ENCODE assay signal across 9 mouse cellular contexts in the genomic region with DNA sequence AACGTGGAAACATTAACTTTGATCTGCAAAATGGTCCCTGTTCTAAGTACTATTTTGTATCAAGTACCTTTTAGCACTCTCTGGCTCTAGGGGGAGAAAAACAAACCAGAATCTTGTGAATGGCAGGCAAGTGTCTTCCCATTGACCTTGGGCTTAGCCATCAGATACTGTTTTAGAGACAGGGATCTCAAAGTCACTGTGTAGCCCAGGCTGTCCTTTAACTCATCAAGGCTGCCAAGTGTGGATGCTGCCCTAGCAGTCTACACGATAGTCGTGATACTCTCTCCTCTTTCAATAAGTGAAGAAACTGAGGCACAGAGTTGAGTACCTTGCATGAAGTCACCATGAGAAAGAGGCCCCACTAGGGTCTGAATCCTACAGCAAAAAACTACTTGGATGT. TPM values are rescaled to one million over a fixed set of nuclear protein-coding genes. Genes with fewer than 3 reads are reported as not detected.
DNase-seq lines count a peak whose midpoint lies in the region; ATAC-seq and TF ChIP-seq lines count a peak whose summit lies in the region.
"Had no signal": no experiment of that assay in that cellular context is flagged by ENCODE, and none has a peak within 500 bp of the region (broad histone marks: within the 10 kb centered on the region; RNA-seq: fewer than 3 reads in every experiment).

No protein-coding gene starts in this region.

- no peaks in the 10 kb centered on the region for H3K9me3 ChIP-seq in heart, embryonic 15.5 days (replicated peaks)
- no peaks in the 10 kb centered on the region for H3K9me3 ChIP-seq in hindbrain, embryonic 14.5 days (ENCODE audit: control insufficient read depth, low read length)
- no peaks in the 10 kb centered on the region for H3K9me3 ChIP-seq in midbrain, embryonic 12.5 days

- peak overlapping the region; percentile 88 for H3K4me3 ChIP-seq in heart, embryonic 15.5 days
- H3K4me3 ChIP-seq in bone marrow macrophage, adult 2 months (ENCODE audit: insufficient read depth, low read length), result peak overlapping the region; percentile 14; the same call in 1 of the 2 replicates
- peak overlapping the region; percentile 66 for H3K4me3 ChIP-seq in hindbrain, embryonic 14.5 days (replicated peaks; ENCODE audit: low read length)
- H3K4me3 ChIP-seq in midbrain, embryonic 12.5 days, result peak overlapping the region; percentile 96

- WGBS in heart, embryonic 15.5 days, result 61% methylated on average over 3 of the region's 3 CpGs
- WGBS in hindbrain, embryonic 14.5 days, result 58% methylated on average over 3 of the region's 3 CpGs
- WGBS in midbrain, embryonic 12.5 days, result 63% methylated on average over 3 of the region's 3 CpGs

- no peaks in the 10 kb centered on the region for H3K27me3 ChIP-seq in heart, embryonic 15.5 days
- H3K27me3 ChIP-seq in hindbrain, embryonic 14.5 days (ENCODE audit: control insufficient read depth, insufficient read depth, low read length), result no peaks in the 10 kb centered on the region
- H3K27me3 ChIP-seq in midbrain, embryonic 12.5 days, result no peaks in the 10 kb centered on the region

- no peak for TF ChIP-seq POLR2A in bone marrow macrophage, adult 2 months (IDR thresholded peaks at IDR 0.05; ENCODE audit: borderline replicate concordance, low read depth, low read length)

- no peak for DNase-seq in heart, adult 18-20 months
- DNase-seq in hindbrain, embryonic 14.5 days (ENCODE audit: low spot score), result no peak
- DNase-seq in cerebellum, postnatal 36 days, result no peak
- DNase-seq in thymus, postnatal 4 days, result no peak
- DNase-seq in right cerebral cortex, postnatal 4 days, result no peak

- H3K27ac ChIP-seq in heart, embryonic 15.5 days, result peak overlapping the region; percentile 95
- H3K27ac ChIP-seq in bone marrow macrophage, adult 2 months (ENCODE audit: insufficient read depth, low read depth, low read length), result peak overlapping the region; percentile 21; the same call in 1 of the 2 replicates
- no peak overlapping the region; the same call in 1 of the 2 replicates for H3K27ac ChIP-seq in hindbrain, embryonic 14.5 days
- no peak overlapping the region for H3K27ac ChIP-seq in midbrain, embryonic 12.5 days (replicated peaks)

- no peak for ATAC-seq in heart, embryonic 15.5 days (replicated peaks; ENCODE audit: insufficient number of reproducible peaks, insufficient read depth, low FRiP score, low read depth)
- peak; percentile 7; the same call in 1 of the 2 replicates for ATAC-seq in hindbrain, embryonic 14.5 days (ENCODE audit: low FRiP score)
- peak; percentile 47 for ATAC-seq in midbrain, embryonic 12.5 days (ENCODE audit: low FRiP score, low read depth)

- H3K4me1 ChIP-seq in heart, embryonic 15.5 days (replicated peaks), result peaks cover 32% of the 10 kb centered on the region
- peaks cover 23% of the 10 kb centered on the region for H3K4me1 ChIP-seq in bone marrow macrophage, adult 2 months (ENCODE audit: control insufficient read depth, insufficient read depth, low read length)
- peaks cover 17% of the 10 kb centered on the region for H3K4me1 ChIP-seq in hindbrain, embryonic 14.5 days (replicated peaks; ENCODE audit: control insufficient read depth, insufficient read depth, low read length)
- H3K4me1 ChIP-seq in midbrain, embryonic 12.5 days, result peaks cover 20% of the 10 kb centered on the region; the same call in 1 of the 2 replicates

- peak overlapping the region; percentile 98; the same call in 1 of the 2 replicates for H3K9ac ChIP-seq in heart, embryonic 15.5 days
- H3K9ac ChIP-seq in hindbrain, embryonic 14.5 days, result peak overlapping the region; percentile 83; the same call in 1 of the 2 replicates
- H3K9ac ChIP-seq in midbrain, embryonic 12.5 days (replicated peaks), result no peak overlapping the region

- no peak for TF ChIP-seq CTCF in bone marrow macrophage, adult 2 months (IDR thresholded peaks at IDR 0.05; ENCODE audit: low read depth, low read length)

- peaks cover 28% of the 10 kb centered on the region for H3K36me3 ChIP-seq in heart, embryonic 15.5 days
- peaks cover 30% of the 10 kb centered on the region for H3K36me3 ChIP-seq in hindbrain, embryonic 14.5 days (replicated peaks; ENCODE audit: control insufficient read depth, insufficient read depth)
- peaks cover 28% of the 10 kb centered on the region for H3K36me3 ChIP-seq in midbrain, embryonic 12.5 days

- peak overlapping the region; percentile 69 for H3K4me2 ChIP-seq in heart, embryonic 15.5 days
- peak overlapping the region; percentile 90 for H3K4me2 ChIP-seq in hindbrain, embryonic 14.5 days (replicated peaks)
- H3K4me2 ChIP-seq in midbrain, embryonic 12.5 days (replicated peaks), result peak overlapping the region; percentile 92

RNA-seq across cellular contexts. Expression of gene Tardbp, which starts 0.4 kb away (rescaled TPM):
- 153 and 176 TPM in 2 replicates for polyA plus RNA-seq in heart, embryonic 15.5 days (2015; fragmentation: Nextera tagmentation; extraction: Ambion mirVana)
- 100 to 1,000 TPM; 125 to 126 TPM for total RNA-seq in heart, adult 18-20 months (2021)
- 180 and 197 TPM in 2 replicates for polyA plus RNA-seq in bone marrow macrophage, adult 2 months (2012; ENCODE audit: insufficient read depth, insufficient read length, missing spikeins)
- polyA plus RNA-seq in hindbrain, embryonic 14.5 days (2014; fragmentation: Nextera tagmentation; extraction: Ambion mirVana), result 80.4 and 91.1 TPM in 2 replicates
- polyA plus RNA-seq in midbrain, embryonic 12.5 days (2016; fragmentation: Nextera tagmentation; extraction: Ambion mirVana), result 380 and 385 TPM in 2 replicates

RNA-seq across cellular contexts. Expression of gene Gm572, which starts 15.9 kb away (rescaled TPM):
- polyA plus RNA-seq in heart, embryonic 15.5 days (2015; fragmentation: Nextera tagmentation; extraction: Ambion mirVana), result 0.16 and 0.38 TPM in 2 replicates
- 1 to 10 TPM; 5.8 to 6.1 TPM for total RNA-seq in heart, adult 18-20 months (2021)
- polyA plus RNA-seq in bone marrow macrophage, adult 2 months (2012; ENCODE audit: insufficient read depth, insufficient read length, missing spikeins), result not detected in 2 replicates
- not detected in 2 replicates for polyA plus RNA-seq in hindbrain, embryonic 14.5 days (2014; fragmentation: Nextera tagmentation; extraction: Ambion mirVana)
- polyA plus RNA-seq in midbrain, embryonic 12.5 days (2016; fragmentation: Nextera tagmentation; extraction: Ambion mirVana), result not detected in 2 replicates
- total RNA-seq: left cerebral cortex, postnatal 36 days had no signal

RNA-seq across cellular contexts. Expression of gene Masp2, which starts 24.9 kb away (rescaled TPM):
- polyA plus RNA-seq in heart, embryonic 15.5 days (2015; fragmentation: Nextera tagmentation; extraction: Ambion mirVana), result 0.39 TPM in 1 of 2 replicates, not detected in the other
- total RNA-seq in heart, adult 18-20 months (2021), result under 1 TPM in 1 of 2 experiments, not detected in 1; 0.13 TPM
- polyA plus RNA-seq in bone marrow macrophage, adult 2 months (2012; ENCODE audit: insufficient read depth, insufficient read length, missing spikeins), result not detected in 2 replicates
- polyA plus RNA-seq in hindbrain, embryonic 14.5 days (2014; fragmentation: Nextera tagmentation; extraction: Ambion mirVana), result 0.20 and 1.2 TPM in 2 replicates
- 0.21 TPM in 1 of 2 replicates, not detected in the other for polyA plus RNA-seq in midbrain, embryonic 12.5 days (2016; fragmentation: Nextera tagmentation; extraction: Ambion mirVana)

RNA-seq across cellular contexts. Expression of gene Srm, which starts 35.9 kb away (rescaled TPM):
- polyA plus RNA-seq in heart, embryonic 15.5 days (2015; fragmentation: Nextera tagmentation; extraction: Ambion mirVana), result 76.8 and 113 TPM in 2 replicates
- total RNA-seq in heart, adult 18-20 months (2021), result 10 to 100 TPM; 14.7 TPM
- 7.3 and 9.3 TPM in 2 replicates for polyA plus RNA-seq in bone marrow macrophage, adult 2 months (2012; ENCODE audit: insufficient read depth, insufficient read length, missing spikeins)
- polyA plus RNA-seq in hindbrain, embryonic 14.5 days (2014; fragmentation: Nextera tagmentation; extraction: Ambion mirVana), result 180 and 191 TPM in 2 replicates
- 146 and 148 TPM in 2 replicates for polyA plus RNA-seq in midbrain, embryonic 12.5 days (2016; fragmentation: Nextera tagmentation; extraction: Ambion mirVana)

Comparison
In these comparisons a context has a peak if more than half of its experiments do, and no peak if none do; other contexts are left out.
1. H3K27ac ChIP-seq: peak in heart, embryonic 15.5 days (single experiment) and bone marrow macrophage, adult 2 months (single experiment); none in hindbrain, embryonic 14.5 days (single experiment) and midbrain, embryonic 12.5 days (single experiment).
2. H3K4me3 ChIP-seq: peak in every context shown above with its lines; median percentile 96 in midbrain, embryonic 12.5 days; 88 in heart, embryonic 15.5 days; 66 in hindbrain, embryonic 14.5 days; 14 in bone marrow macrophage, adult 2 months.
3. Peak in every context shown above with its lines, with median percentiles within 50 percentile points of each other: H3K4me2 ChIP-seq.